25 mouse cellular contexts compared by ENCODE assay signal in the genomic region with DNA sequence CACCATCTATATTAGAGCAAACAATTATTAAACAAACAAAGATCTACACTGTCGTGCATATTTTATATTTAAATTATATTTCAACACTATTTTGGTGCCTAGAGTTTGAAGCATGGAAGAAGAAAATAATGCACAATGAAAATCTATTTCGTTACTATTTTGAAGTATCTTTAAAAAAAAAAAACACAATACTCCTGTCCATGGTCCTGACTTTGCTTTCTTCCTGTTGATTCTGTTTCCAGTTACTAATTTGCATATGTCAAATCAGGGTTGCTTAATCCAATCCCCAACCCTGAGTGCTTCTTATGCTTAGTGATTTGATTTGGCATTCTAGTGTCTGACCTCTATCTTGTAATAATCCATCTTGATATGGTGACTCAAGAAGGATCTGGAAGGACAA.
DNase-seq lines count a peak whose midpoint lies in the region; ATAC-seq and TF ChIP-seq lines count a peak whose summit lies in the region.
"Had no signal": no experiment of that assay in that cellular context is flagged by ENCODE, and none has a peak within 500 bp of the region (broad histone marks: within the 10 kb centered on the region; RNA-seq: fewer than 3 reads in every experiment).

No protein-coding gene starts in this region.

- TF ChIP-seq CTCF in MEL (IDR thresholded peaks at IDR 0.05 in 2 of 3, conservative IDR thresholded peaks at IDR 0.05 in 1 of 3; ENCODE audit: control insufficient read depth in 1 of 3, insufficient read depth in 1 of 3, low read depth in 2 of 3, low read length in 3 of 3, poor library complexity in 1 of 3, severe bottlenecking in 1 of 3): no peak

- no peaks in the 10 kb centered on the region for H3K79me2 ChIP-seq in MEL (ENCODE audit: control insufficient read depth, insufficient read depth, low read length, poor library complexity)

- DNase-seq in limb, embryonic 14.5 days (ENCODE audit: low spot score): peak; percentile 5
- no peak for DNase-seq in limb, embryonic 10.5 days (ENCODE audit: low spot score)
- DNase-seq in ES-E14 (ENCODE audit: low read depth, low spot score) (no peak), MEL (ENCODE audit: low read depth, low spot score) (no peak)
- DNase-seq in thymus, adult 18-20 months: no peak
- DNase-seq: adrenal gland, adult 2 months; adrenal gland, postnatal 10 days; adrenal gland, postnatal 25 days; cerebellum, adult 11 months; cerebellum, adult 18-20 months; cerebellum, adult 8-10 months; cerebellum, adult 9-11 months; cerebellum, postnatal 14 days; cerebellum, postnatal 36 days; embryo, embryonic 11 days had no signal

- H3K9ac ChIP-seq in limb, embryonic 14.5 days (ENCODE audit: low read depth, low read length, severe bottlenecking): no peak overlapping the region
- H3K9ac ChIP-seq in ES-E14 (ENCODE audit: insufficient read depth, low read depth, low read length, poor library complexity, severe bottlenecking): no peak overlapping the region
- H3K9ac ChIP-seq in MEL (ENCODE audit: control insufficient read depth, low read depth, low read length, poor library complexity, severe bottlenecking): no peak overlapping the region
- H3K9ac ChIP-seq in intestine, embryonic 15.5 days: no peak overlapping the region
- H3K9ac ChIP-seq: embryonic facial prominence, embryonic 13.5 days; embryonic facial prominence, embryonic 15.5 days; forebrain, embryonic 12.5 days had no signal

- H3K36me3 ChIP-seq in limb, embryonic 14.5 days (ENCODE audit: control insufficient read depth, insufficient read depth, low read length): no peaks in the 10 kb centered on the region
- no peaks in the 10 kb centered on the region for H3K36me3 ChIP-seq in limb, embryonic 10.5 days
- H3K36me3 ChIP-seq in ES-E14 (ENCODE audit: control insufficient read depth, insufficient read depth, low read length, poor library complexity, severe bottlenecking) (no peaks in the 10 kb centered on the region), MEL (ENCODE audit: control insufficient read depth in 1 of 2, insufficient read depth in 2 of 2, low read length in 2 of 2) (no peaks in the 10 kb centered on the region)
- H3K36me3 ChIP-seq in intestine, embryonic 15.5 days: no peaks in the 10 kb centered on the region
- H3K36me3 ChIP-seq: embryonic facial prominence, embryonic 13.5 days; embryonic facial prominence, embryonic 15.5 days; forebrain, embryonic 10.5 days; forebrain, embryonic 12.5 days; G1E had no signal

- H3K27me3 ChIP-seq in limb, embryonic 14.5 days (ENCODE audit: control insufficient read depth, insufficient read depth, low read length): no peaks in the 10 kb centered on the region
- no peaks in the 10 kb centered on the region for H3K27me3 ChIP-seq in limb, embryonic 10.5 days (ENCODE audit: low read depth, poor library complexity, severe bottlenecking)
- no peaks in the 10 kb centered on the region for H3K27me3 ChIP-seq in MEL (ENCODE audit: control insufficient read depth in 1 of 2, insufficient read depth in 2 of 2, low read length in 2 of 2)
- no peaks in the 10 kb centered on the region for H3K27me3 ChIP-seq in intestine, embryonic 15.5 days (replicated peaks)
- H3K27me3 ChIP-seq: embryonic facial prominence, embryonic 13.5 days; embryonic facial prominence, embryonic 15.5 days; forebrain, embryonic 12.5 days had no signal

- in situ Hi-C loops in ES-E14 (cut with MboI; ENCODE audit: low sequenced_read_pairs in 2 of 2, unreplicated experiment in 2 of 2): no loop called here

- no peaks in the 10 kb centered on the region for H3K4me1 ChIP-seq in limb, embryonic 14.5 days (ENCODE audit: control insufficient read depth, insufficient read depth, low read length)
- H3K4me1 ChIP-seq in limb, embryonic 10.5 days: no peaks in the 10 kb centered on the region
- H3K4me1 ChIP-seq in ES-E14 (ENCODE audit: control insufficient read depth in 2 of 2, insufficient read depth in 2 of 2, low read length in 2 of 2, poor library complexity in 1 of 2) (no peaks in the 10 kb centered on the region), MEL (ENCODE audit: control insufficient read depth in 1 of 2, insufficient read depth in 2 of 2, low read length in 2 of 2) (no peaks in the 10 kb centered on the region)
- no peaks in the 10 kb centered on the region for H3K4me1 ChIP-seq in intestine, embryonic 15.5 days (replicated peaks)
- H3K4me1 ChIP-seq: embryonic facial prominence, embryonic 13.5 days; embryonic facial prominence, embryonic 15.5 days; forebrain, embryonic 10.5 days; forebrain, embryonic 12.5 days had no signal

- no peak for TF ChIP-seq EP300 in MEL (IDR thresholded peaks at IDR 0.05; ENCODE audit: low read depth in 1 of 2, low read length in 2 of 2)

- TF ChIP-seq RAD21 in MEL (IDR thresholded peaks at IDR 0.05; ENCODE audit: low read depth, low read length): no peak

- no peak for ATAC-seq in limb, embryonic 14.5 days (ENCODE audit: low FRiP score, low read depth)
- ATAC-seq in intestine, embryonic 15.5 days: no peak
- ATAC-seq: activated CD4-positive, CD25-positive, alpha-beta regulatory T cell, adult 4 months; forebrain, embryonic 14.5 days; forebrain, embryonic 16.5 days had no signal

- H3K4me3 ChIP-seq in limb, embryonic 14.5 days (replicated peaks; ENCODE audit: low read length): no peak overlapping the region
- no peak overlapping the region for H3K4me3 ChIP-seq in limb, embryonic 10.5 days
- H3K4me3 ChIP-seq in ES-E14 (ENCODE audit: insufficient read depth in 1 of 2, low read depth in 1 of 2, low read length in 2 of 2, poor library complexity in 1 of 2, severe bottlenecking in 1 of 2): no peak overlapping the region
- H3K4me3 ChIP-seq in MEL (ENCODE audit: control insufficient read depth in 1 of 2, insufficient read depth in 1 of 2, low read depth in 2 of 2, low read length in 2 of 2): no peak overlapping the region
- no peak overlapping the region for H3K4me3 ChIP-seq in intestine, embryonic 15.5 days (replicated peaks)
- H3K4me3 ChIP-seq: embryonic facial prominence, embryonic 13.5 days; embryonic facial prominence, embryonic 15.5 days; erythroblast, embryonic 14.5 days; forebrain, embryonic 10.5 days; forebrain, embryonic 12.5 days had no signal

- H3K9me3 ChIP-seq in limb, embryonic 14.5 days (ENCODE audit: control insufficient read depth, low read length): no peaks in the 10 kb centered on the region
- H3K9me3 ChIP-seq in limb, embryonic 10.5 days (replicated peaks): no peaks in the 10 kb centered on the region
- H3K9me3 ChIP-seq in ES-E14 (ENCODE audit: control insufficient read depth, insufficient read depth, low read depth, low read length) (no peaks in the 10 kb centered on the region), MEL (replicated peaks; ENCODE audit: insufficient read depth, low read length) (no peaks in the 10 kb centered on the region)
- no peaks in the 10 kb centered on the region for H3K9me3 ChIP-seq in intestine, embryonic 15.5 days
- H3K9me3 ChIP-seq: embryonic facial prominence, embryonic 13.5 days; embryonic facial prominence, embryonic 15.5 days; forebrain, embryonic 10.5 days; forebrain, embryonic 12.5 days; G1E had no signal

- WGBS in limb, embryonic 14.5 days: 63% methylated on average over 2 of the region's 2 CpGs
- WGBS in limb, embryonic 10.5 days: 75% methylated on average over 2 of the region's 2 CpGs
- WGBS in intestine, embryonic 15.5 days: 62% methylated on average over 2 of the region's 2 CpGs

- no peak for TF ChIP-seq POLR2A in limb, embryonic 14.5 days (IDR thresholded peaks at IDR 0.05; ENCODE audit: borderline replicate concordance, extremely low read depth, insufficient read depth, insufficient read length)
- TF ChIP-seq POLR2A in MEL (IDR thresholded peaks at IDR 0.05; ENCODE audit: control insufficient read depth in 1 of 2, insufficient read depth in 1 of 2, low read depth in 1 of 2, low read length in 2 of 2, poor library complexity in 1 of 2): no peak

- no peak overlapping the region for H3K4me2 ChIP-seq in limb, embryonic 14.5 days (replicated peaks; ENCODE audit: low read depth, low read length, severe bottlenecking)
- H3K4me2 ChIP-seq in intestine, embryonic 15.5 days (replicated peaks): no peak overlapping the region
- H3K4me2 ChIP-seq: embryonic facial prominence, embryonic 13.5 days; embryonic facial prominence, embryonic 15.5 days; forebrain, embryonic 12.5 days had no signal

- H3K27ac ChIP-seq in limb, embryonic 14.5 days (replicated peaks; ENCODE audit: low read depth, low read length): no peak overlapping the region
- H3K27ac ChIP-seq in limb, embryonic 10.5 days: no peak overlapping the region
- no peak overlapping the region for H3K27ac ChIP-seq in ES-E14 (ENCODE audit: insufficient read depth, low read depth, low read length, poor library complexity, severe bottlenecking)
- H3K27ac ChIP-seq in MEL (ENCODE audit: control insufficient read depth, low read depth, low read length): no peak overlapping the region
- H3K27ac ChIP-seq in intestine, embryonic 15.5 days: no peak overlapping the region
- H3K27ac ChIP-seq: embryonic facial prominence, embryonic 13.5 days; embryonic facial prominence, embryonic 15.5 days; forebrain, embryonic 10.5 days; forebrain, embryonic 12.5 days had no signal

TF ChIP-seq in ES-E14, 5 proteins besides CTCF, POLR2A, EP300 and RAD21:
- TF ChIP-seq MAFK (IDR thresholded peaks at IDR 0.05; ENCODE audit: insufficient read depth, low read depth, low read length): no peak
- TF ChIP-seq HCFC1 (IDR thresholded peaks at IDR 0.05; ENCODE audit: borderline replicate concordance, insufficient read depth, low read length): no peak
- TF ChIP-seq ZC3H11A (IDR thresholded peaks at IDR 0.05; ENCODE audit: borderline replicate concordance, low read depth, low read length): no peak
- TF ChIP-seq ZNF384 (IDR thresholded peaks at IDR 0.05; ENCODE audit: low read depth, low read length): peak; percentile 91
- no peak for TF ChIP-seq CHD2 (IDR thresholded peaks at IDR 0.05; ENCODE audit: low read depth, low read length)

TF ChIP-seq in MEL, 35 proteins besides CTCF, POLR2A, EP300 and RAD21:
- no peak for TF ChIP-seq ZC3H11A (IDR thresholded peaks at IDR 0.05; ENCODE audit: low read depth, low read length)
- no peak for TF ChIP-seq TBP (IDR thresholded peaks at IDR 0.05; ENCODE audit: low read depth, low read length)
- no peak for TF ChIP-seq MEF2A (IDR thresholded peaks at IDR 0.05; ENCODE audit: extremely low read depth, insufficient replicate concordance, low read depth, low read length, poor library complexity, severe bottlenecking)
- no peak for TF ChIP-seq MXI1 (IDR thresholded peaks at IDR 0.05; ENCODE audit: low read depth, low read length)
- TF ChIP-seq ZNF384 (IDR thresholded peaks at IDR 0.05; ENCODE audit: low read depth, low read length): 0 out of 2 replicates have a peak, but pooled peaks have one; percentile 23
